In the genomic region with DNA sequence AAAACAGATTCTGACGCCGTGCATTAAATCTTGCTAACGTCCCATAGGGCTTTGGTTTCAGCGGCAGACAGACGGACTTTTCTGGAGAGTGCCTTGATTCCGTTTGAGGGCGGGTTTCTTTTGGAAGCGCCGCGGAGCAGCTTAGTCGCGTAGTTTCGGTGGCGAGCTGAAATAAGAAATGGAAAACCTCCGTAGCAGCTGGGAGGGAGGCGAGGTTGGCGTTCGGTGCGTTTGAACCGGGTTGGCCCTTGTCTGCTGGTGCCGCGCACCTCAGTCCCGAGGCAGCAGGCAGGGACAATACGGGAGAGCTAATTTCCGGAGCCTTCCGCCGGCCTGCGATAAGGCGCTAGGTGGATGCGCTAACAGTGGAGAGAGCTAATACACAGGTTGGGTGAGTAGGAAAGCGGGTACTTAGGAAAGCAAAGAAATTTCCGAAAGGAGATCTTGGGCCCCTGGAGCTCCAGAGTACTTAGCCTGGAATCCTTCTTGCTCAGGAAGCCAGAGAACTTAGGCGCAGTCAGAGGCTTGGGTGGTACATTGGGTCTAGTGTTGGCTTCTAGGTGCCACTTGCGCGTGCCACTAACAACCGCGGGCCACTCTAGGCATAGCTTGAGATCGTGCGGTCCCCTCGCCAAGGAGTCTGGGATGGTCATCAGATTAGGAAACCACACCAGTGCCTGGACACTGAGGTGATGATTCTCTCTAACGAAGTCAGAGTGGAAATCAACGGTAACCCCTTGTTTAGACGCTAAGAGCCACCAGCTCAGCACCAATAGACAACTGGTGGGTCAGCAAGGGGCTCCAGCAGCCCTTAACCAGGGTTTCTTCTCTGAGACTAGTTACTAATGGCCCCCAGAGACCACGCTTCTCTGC, we compare ENCODE assay signal across 8 mouse cellular contexts. TPM values are rescaled to one million over a fixed set of nuclear protein-coding genes. Genes with fewer than 3 reads are reported as not detected.
DNase-seq lines count a peak whose midpoint lies in the region; ATAC-seq and TF ChIP-seq lines count a peak whose summit lies in the region.

No protein-coding gene starts in this region.

- no peak overlapping the region for H3K4me3 ChIP-seq in lung, adult 2 months (replicated peaks; ENCODE audit: extremely low read depth, low read depth, low read length)
- H3K4me3 ChIP-seq in embryonic facial prominence, embryonic 13.5 days = peak overlapping the region; percentile 94
- H3K4me3 ChIP-seq in hindbrain, embryonic 16.5 days (ENCODE audit: low read length) = peak overlapping the region; percentile 13

- DNase-seq in lung, adult 2 months = peak; percentile 28
- no peak for DNase-seq in lung, postnatal 14 days
- DNase-seq in spleen, adult 12 weeks (ENCODE audit: low spot score) = no peak
- no peak for DNase-seq in layer of hippocampus, adult 11-12 months (ENCODE audit: low spot score)

- H3K9me3 ChIP-seq in embryonic facial prominence, embryonic 13.5 days = no peaks in the 10 kb centered on the region
- no peaks in the 10 kb centered on the region for H3K9me3 ChIP-seq in hindbrain, embryonic 16.5 days (ENCODE audit: control insufficient read depth, low read length)

- H3K4me2 ChIP-seq in embryonic facial prominence, embryonic 13.5 days = peak overlapping the region; percentile 77
- peak overlapping the region; percentile 38 for H3K4me2 ChIP-seq in hindbrain, embryonic 16.5 days (ENCODE audit: low read length)

- H3K4me1 ChIP-seq in lung, adult 2 months (ENCODE audit: control insufficient read depth, insufficient read depth, low read length) = peaks cover 5% of the 10 kb centered on the region; the same call in 1 of the 2 replicates
- H3K4me1 ChIP-seq in embryonic facial prominence, embryonic 13.5 days = peaks cover 56% of the 10 kb centered on the region
- H3K4me1 ChIP-seq in hindbrain, embryonic 16.5 days (ENCODE audit: control insufficient read depth, insufficient read depth, low read depth, low read length) = peaks cover 15% of the 10 kb centered on the region

- TF ChIP-seq CTCF in lung, adult 2 months (IDR thresholded peaks at IDR 0.05; ENCODE audit: insufficient read depth, low read length) = no peak

- peaks cover 32% of the 10 kb centered on the region for H3K36me3 ChIP-seq in embryonic facial prominence, embryonic 13.5 days
- no peaks in the 10 kb centered on the region for H3K36me3 ChIP-seq in hindbrain, embryonic 16.5 days (ENCODE audit: control insufficient read depth, insufficient read depth, low read length)

- no peak for TF ChIP-seq POLR2A in lung, adult 2 months (IDR thresholded peaks at IDR 0.05; ENCODE audit: borderline replicate concordance, extremely low read depth, low read depth, low read length)

- H3K27me3 ChIP-seq in embryonic facial prominence, embryonic 13.5 days = peaks cover 40% of the 10 kb centered on the region
- peaks cover 36% of the 10 kb centered on the region for H3K27me3 ChIP-seq in hindbrain, embryonic 16.5 days (replicated peaks; ENCODE audit: control insufficient read depth, insufficient read depth, low read length)

- WGBS in lung, adult 2 months = 5% methylated on average over 44 of the region's 44 CpGs
- WGBS in embryonic facial prominence, embryonic 13.5 days = 1% methylated on average over 44 of the region's 44 CpGs
- WGBS in hindbrain, embryonic 16.5 days = 1% methylated on average over 44 of the region's 44 CpGs

- ATAC-seq in embryonic facial prominence, embryonic 13.5 days (ENCODE audit: insufficient number of reproducible peaks, insufficient read depth, low FRiP score, low TSS enrichment, low read depth) = no peak
- no peak for ATAC-seq in hindbrain, embryonic 16.5 days
- ATAC-seq in megakaryocyte progenitor cell, adult 5-6 weeks (replicated peaks; ENCODE audit: poor library complexity) = peak; percentile 20
- ATAC-seq in monocyte, adult 5-6 weeks (replicated peaks; ENCODE audit: insufficient number of reproducible peaks, low FRiP score, low TSS enrichment, poor library complexity, severe bottlenecking) = no peak

- H3K27ac ChIP-seq in embryonic facial prominence, embryonic 13.5 days = peak overlapping the region; percentile 100
- H3K27ac ChIP-seq in hindbrain, embryonic 16.5 days (ENCODE audit: low read depth, low read length) = no peak overlapping the region

- peak overlapping the region; percentile 100 for H3K9ac ChIP-seq in embryonic facial prominence, embryonic 13.5 days
- no peak overlapping the region for H3K9ac ChIP-seq in hindbrain, embryonic 16.5 days (ENCODE audit: low read depth, low read length)

RNA-seq across cellular contexts. Expression of gene Alx4, which starts 5.1 kb away (rescaled TPM):
- 0.24 and 0.47 TPM in 2 replicates for polyA plus RNA-seq in lung, adult 2 months (2012; rRNA removed)
- 29.3 and 34.1 TPM in 2 replicates for polyA plus RNA-seq in embryonic facial prominence, embryonic 13.5 days (2015; fragmentation: Nextera tagmentation; extraction: Ambion mirVana)
- 0.60 and 0.64 TPM in 2 replicates for polyA plus RNA-seq in hindbrain, embryonic 16.5 days (2015; fragmentation: Nextera tagmentation; extraction: Ambion mirVana)
- not detected in 2 replicates for total RNA-seq in megakaryocyte progenitor cell, adult 5-6 weeks (2015)
- total RNA-seq in megakaryocyte progenitor cell, adult 5-6 weeks (2017) = not detected in 2 replicates
- not detected in 3 replicates for total RNA-seq in monocyte, adult 5-6 weeks (2017)

Comparison
In these comparisons a context has a peak if more than half of its experiments do, and no peak if none do; other contexts are left out.
1. RNA of gene Alx4, which starts 5.1 kb away (polyA plus RNA-seq): 29.3 to 34.1 TPM in embryonic facial prominence, embryonic 13.5 days; 0.60 to 0.64 TPM in hindbrain, embryonic 16.5 days and 0.24 to 0.47 TPM in lung, adult 2 months; every median in the first group is over 10 times any median in the second.